Mouse (Mus musculus) MEL (cell line): ENCODE results near the gene Atp6v1d. TPM values are rescaled to one million over a fixed set of nuclear protein-coding genes. Genes with fewer than 3 reads are reported as not detected.
A peak's percentile ranks its signal among the peaks of the same experiment; 100 is the strongest.

Experiments
- DNase-seq: peaks from one replicate; pipeline ENCODE4 v3.0.0; 2011; ENCODE audit warnings: low read depth, low spot score
- H3K27ac ChIP-seq: 2 replicates; pipeline ENCODE4 v1.5.1; 2012; ENCODE audit warnings: low read depth, mild to moderate bottlenecking, control low read depth, low read length, moderate library complexity; ENCODE audit not compliant: control insufficient read depth
- H3K27me3 ChIP-seq, 2 experiments: fragments of 150-350 bp in 1 of 2; sonication (generic) in 1 of 2; 2 replicates each; pipeline ENCODE4 v1.6.1; 2012; ENCODE audit warnings: low read length in 2 of 2, mild to moderate bottlenecking in 2 of 2, improper control_type of control experiment in 1 of 2, moderate library complexity in 1 of 2; ENCODE audit not compliant: insufficient read depth in 2 of 2, control insufficient read depth in 1 of 2
- H3K36me3 ChIP-seq, 2 experiments: 2 replicates each; pipeline ENCODE4 v1.6.1; 2012 to 2014; ENCODE audit warnings: low read length in 2 of 2, improper control_type of control experiment in 1 of 2, inconsistent platforms in 1 of 2, mild to moderate bottlenecking in 1 of 2; ENCODE audit not compliant: insufficient read depth in 2 of 2, control insufficient read depth in 1 of 2
- H3K4me1 ChIP-seq, 2 experiments: fragments of 150-350 bp in 1 of 2; sonication (generic) in 1 of 2; 2 replicates each; pipeline ENCODE4 v1.6.1; 2012; ENCODE audit warnings: low read length in 2 of 2, improper control_type of control experiment in 1 of 2, mild to moderate bottlenecking in 1 of 2; ENCODE audit not compliant: insufficient read depth in 2 of 2, control insufficient read depth in 1 of 2
- H3K4me3 ChIP-seq, 2 experiments: fragments of 150-350 bp in 1 of 2; sonication (generic) in 1 of 2; 2 replicates each; pipeline ENCODE4 v1.5.1; 2012; ENCODE audit warnings: low read depth in 2 of 2, low read length in 2 of 2, mild to moderate bottlenecking in 2 of 2, moderate library complexity in 2 of 2, control low read depth in 1 of 2, improper control_type of control experiment in 1 of 2; ENCODE audit not compliant: control insufficient read depth in 1 of 2, insufficient read depth in 1 of 2
- H3K79me2 ChIP-seq: 2 replicates; pipeline ENCODE4 v1.6.1; 2012; ENCODE audit warnings: mild to moderate bottlenecking, low read length, moderate library complexity; ENCODE audit not compliant: control insufficient read depth, poor library complexity, insufficient read depth
- H3K9ac ChIP-seq: 2 replicates; pipeline ENCODE4 v1.6.1; 2012; ENCODE audit warnings: low read depth, mild to moderate bottlenecking, control low read depth, low read length, moderate library complexity; ENCODE audit not compliant: control insufficient read depth, poor library complexity, severe bottlenecking
- H3K9me3 ChIP-seq: fragments of 150-350 bp; sonication (generic); replicated peaks from 2 replicates; pipeline ENCODE4 v1.6.1; 2012; ENCODE audit warnings: mild to moderate bottlenecking, low read length, improper control_type of control experiment, moderate library complexity; ENCODE audit not compliant: insufficient read depth
- CHD2 ChIP-seq: IDR thresholded peaks from 2 replicates; pipeline ENCODE4 v1.6.1; 2011; ENCODE audit warnings: low read length, improper control_type of control experiment
- CTCF ChIP-seq, 3 experiments: IDR thresholded peaks in 2 of 3; conservative IDR thresholded peaks in 1 of 3; 2 replicates each; pipeline ENCODE4 v1.5.1; 2011 to 2012; ENCODE audit warnings: low read length in 3 of 3, low read depth in 2 of 3, mild to moderate bottlenecking in 2 of 3, improper control_type of control experiment in 1 of 3, inconsistent platforms in 1 of 3, mixed read lengths in 1 of 3, moderate library complexity in 1 of 3; ENCODE audit not compliant: control insufficient read depth in 1 of 3, insufficient read depth in 1 of 3, poor library complexity in 1 of 3, severe bottlenecking in 1 of 3
- EP300 ChIP-seq, 2 experiments: IDR thresholded peaks; 2 replicates each; pipeline ENCODE4 v1.6.1; 2011; ENCODE audit warnings: improper control_type of control experiment in 2 of 2, low read length in 2 of 2, low read depth in 1 of 2, mild to moderate bottlenecking in 1 of 2
- GABPA ChIP-seq: IDR thresholded peaks from 2 replicates; pipeline ENCODE4 v1.6.1; 2012; ENCODE audit warnings: low read depth, mild to moderate bottlenecking, inconsistent platforms, low read length, improper control_type of control experiment, moderate library complexity
- JUND ChIP-seq: IDR thresholded peaks from 2 replicates; pipeline ENCODE4 v1.6.1; 2011; ENCODE audit warnings: low read depth, mild to moderate bottlenecking, improper control_type of control experiment, low read length
- MAFK ChIP-seq: IDR thresholded peaks from 2 replicates; pipeline ENCODE4 v1.6.1; 2011; ENCODE audit warnings: low read depth, mild to moderate bottlenecking, low read length, improper control_type of control experiment, borderline replicate concordance
- MAZ ChIP-seq: IDR thresholded peaks from 2 replicates; pipeline ENCODE4 v1.6.1; 2012; ENCODE audit warnings: low read depth, mild to moderate bottlenecking, inconsistent platforms, low read length, improper control_type of control experiment
- NELFE ChIP-seq: IDR thresholded peaks from 2 replicates; pipeline ENCODE4 v1.6.1; 2011; ENCODE audit warnings: low read depth, low read length, improper control_type of control experiment
- NRF1 ChIP-seq: IDR thresholded peaks from 2 replicates; pipeline ENCODE4 v1.6.1; 2014; ENCODE audit warnings: low read depth, mild to moderate bottlenecking, inconsistent platforms, low read length, improper control_type of control experiment, moderate library complexity; ENCODE audit not compliant: poor library complexity, insufficient read depth, severe bottlenecking
- POLR2A ChIP-seq, 2 experiments: IDR thresholded peaks; 2 replicates each; pipeline ENCODE4 v1.6.1; 2011 to 2012; ENCODE audit warnings: low read length in 2 of 2, mild to moderate bottlenecking in 2 of 2, control low read depth in 1 of 2, improper control_type of control experiment in 1 of 2, low read depth in 1 of 2, moderate library complexity in 1 of 2; ENCODE audit not compliant: control insufficient read depth in 1 of 2, insufficient read depth in 1 of 2, poor library complexity in 1 of 2
- POLR2AphosphoS2 ChIP-seq: IDR thresholded peaks from 2 replicates; pipeline ENCODE4 v1.6.1; 2011; ENCODE audit warnings: low read length, improper control_type of control experiment
- RCOR1 ChIP-seq: IDR thresholded peaks from 2 replicates; pipeline ENCODE4 v1.6.1; 2012; ENCODE audit warnings: low read depth, mild to moderate bottlenecking, inconsistent platforms, low read length, improper control_type of control experiment
- SIN3A ChIP-seq: IDR thresholded peaks from 2 replicates; pipeline ENCODE4 v1.6.1; 2012; ENCODE audit warnings: low read length, improper control_type of control experiment, inconsistent platforms
- TAL1 ChIP-seq: IDR thresholded peaks from 2 replicates; pipeline ENCODE4 v1.6.1; 2012; ENCODE audit warnings: mild to moderate bottlenecking, inconsistent platforms, low read length, moderate library complexity, mixed read lengths
- TBP ChIP-seq: IDR thresholded peaks from 2 replicates; pipeline ENCODE4 v1.8.0; 2011; ENCODE audit warnings: low read depth, low read length, improper control_type of control experiment
- UBTF ChIP-seq: IDR thresholded peaks from 2 replicates; pipeline ENCODE4 v1.6.1; 2012; ENCODE audit warnings: low read depth, mild to moderate bottlenecking, inconsistent platforms, low read length, improper control_type of control experiment, moderate library complexity, borderline replicate concordance; ENCODE audit not compliant: insufficient read depth
- USF2 ChIP-seq, 2 experiments: IDR thresholded peaks; 2 replicates each; pipeline ENCODE4 v1.6.1; 2011 to 2012; ENCODE audit warnings: improper control_type of control experiment in 2 of 2, low read length in 2 of 2, borderline replicate concordance in 1 of 2, inconsistent platforms in 1 of 2, low read depth in 1 of 2, mild to moderate bottlenecking in 1 of 2; ENCODE audit not compliant: insufficient read depth in 1 of 2
- ZC3H11A ChIP-seq: IDR thresholded peaks from 2 replicates; pipeline ENCODE4 v1.6.1; 2012; ENCODE audit warnings: low read depth, mild to moderate bottlenecking, inconsistent platforms, low read length, improper control_type of control experiment
- ZMIZ1 ChIP-seq: IDR thresholded peaks from 2 replicates; pipeline ENCODE4 v1.6.1; 2012; ENCODE audit warnings: low read depth, mild to moderate bottlenecking, inconsistent platforms, low read length, improper control_type of control experiment, moderate library complexity
- ZNF384 ChIP-seq: IDR thresholded peaks from 2 replicates; pipeline ENCODE4 v1.6.1; 2012; ENCODE audit warnings: low read depth, mild to moderate bottlenecking, inconsistent platforms, low read length, improper control_type of control experiment
- polyA plus RNA-seq, 2 experiments: library from polyadenylated mRNA; stranded (reverse) in 1 of 2; unstranded in 1 of 2; fragments of >175 nt in 1 of 2; fragments of >200 nt in 1 of 2; gene quantifications; 2 replicates each; pipeline versions ENCODE4 v1.2.1 to v1.2.4; 2012; ENCODE audit warnings: low replicate concordance in 2 of 2, low read depth in 1 of 2; ENCODE audit not compliant: insufficient read length in 2 of 2, insufficient read depth in 1 of 2, missing spikeins in 1 of 2
- total RNA-seq: library from RNA; depleted of rRNA; stranded (reverse); fragments of 300-350 nt; gene quantifications from 2 replicates; pipeline ENCODE4 v1.2.3, GENCODE M21; 2012

Gene Atp6v1d
- total and polyA plus RNA-seq, 3 experiments: 27.0 to 51.7 TPM; not detected in 1

- Histone ChIP-seq H3K9me3 (no peaks in the 10 kb centered on the region), H3K27ac (peak overlapping the region; percentile 74), H3K27me3 (no peaks in the 10 kb centered on the region), H3K9ac (peak overlapping the region; percentile 89), H3K79me2 (peaks cover 48% of the 10 kb centered on the region), H3K4me1 (peaks cover 3 to 11% of the 10 kb centered on the region in 2 experiments; a peak in 2 of 4 replicates), H3K4me3 (peak overlapping the region; percentile 70 to 95), H3K36me3 (peaks cover 2 to 23% of the 10 kb centered on the region in 2 experiments)
- no peak for TF ChIP-seq SIN3A
- TF ChIP-seq TBP: no peak
- 0 out of 4 replicates have a peak, but pooled peaks of 1 of the 2 experiments have one; percentile 41 for TF ChIP-seq POLR2A (IDR thresholded peaks at IDR 0.05; ENCODE audit: control insufficient read depth in 1 of 2, insufficient read depth in 1 of 2, low read depth in 1 of 2, low read length in 2 of 2, poor library complexity in 1 of 2)
- TF ChIP-seq EP300 (IDR thresholded peaks at IDR 0.05; ENCODE audit: low read depth in 1 of 2, low read length in 2 of 2): no peak
- no peak for TF ChIP-seq ZMIZ1
- peak; percentile 69 for DNase-seq
These were observed 430 bp downstream of the Atp6v1d start for GRCm38 (mm10) chr12:78860921-78861495.

GRCm38 (mm10) chr12:78848246-78848645 is 13.2 kb downstream of the Atp6v1d start:
- no peaks in the 10 kb centered on the region for H3K79me2 ChIP-seq
- no peak overlapping the region for H3K9ac ChIP-seq
- H3K27ac ChIP-seq: no peak overlapping the region
- DNase-seq: no peak
- no peaks in the 10 kb centered on the region for H3K9me3 ChIP-seq
- peaks cover 0 to 9% of the 10 kb centered on the region in 2 experiments; a peak in 2 of 4 replicates for H3K36me3 ChIP-seq
- H3K4me1 ChIP-seq: no peaks in the 10 kb centered on the region
- no peak overlapping the region for H3K4me3 ChIP-seq
- no peak for TF ChIP-seq ZC3H11A
- TF ChIP-seq NELFE: no peak
- TF ChIP-seq NRF1: no peak
- TF ChIP-seq RCOR1: no peak
- no peak for TF ChIP-seq POLR2AphosphoS2
- TF ChIP-seq MAZ: no peak
- TF ChIP-seq JUND: no peak
- TF ChIP-seq GABPA: no peak
- no peak for TF ChIP-seq CTCF (IDR thresholded peaks at IDR 0.05 in 2 of 3, conservative IDR thresholded peaks at IDR 0.05 in 1 of 3; ENCODE audit: control insufficient read depth in 1 of 3, insufficient read depth in 1 of 3, low read depth in 2 of 3, low read length in 3 of 3, poor library complexity in 1 of 3, severe bottlenecking in 1 of 3)
- TF ChIP-seq TAL1: no peak
- no peak for TF ChIP-seq UBTF
- no peak for TF ChIP-seq USF2 (IDR thresholded peaks at IDR 0.05; ENCODE audit: borderline replicate concordance in 1 of 2, insufficient read depth in 1 of 2, low read depth in 1 of 2, low read length in 2 of 2)
- no peak for TF ChIP-seq TBP
- TF ChIP-seq ZNF384: no peak
- no peak for TF ChIP-seq CHD2
- no peak for TF ChIP-seq SIN3A
- TF ChIP-seq MAFK: no peak
- no peaks in the 10 kb centered on the region for H3K27me3 ChIP-seq
